Mouse (Mus musculus) lung, postnatal 14 days (tissue): ENCODE measurements at regions not wholly inside any gene's neighbourhood (a gene's known extent, or its start where the extent isn't known, plus 50 kb on each side); places are given as distances from the start of the nearest gene placed in this dataset.

Experiments used
- DNase-seq: peaks from one replicate; pipeline ENCODE4 v3.0.0; 2021

DNA sequence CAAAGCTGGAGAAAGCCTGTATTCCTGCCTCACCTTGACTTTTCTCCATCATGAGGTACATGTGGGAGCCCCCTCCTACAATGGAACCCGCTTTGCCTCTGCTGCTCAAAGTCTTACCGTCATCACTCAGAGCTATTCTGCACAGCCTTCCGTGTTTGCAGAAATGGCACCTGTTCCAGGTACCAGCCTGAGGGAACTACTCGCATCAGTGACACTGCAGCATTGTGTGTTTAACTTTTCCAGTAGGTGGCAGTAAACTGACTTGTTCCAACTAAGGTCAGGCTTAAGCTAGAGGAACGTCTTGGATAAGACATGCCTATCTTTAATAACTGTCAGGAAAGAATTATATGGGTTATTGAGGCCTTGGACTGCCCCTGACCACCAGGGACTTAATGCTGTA is 71.4 kb downstream of the Fam173b start:
- no peak for DNase-seq

DNA sequence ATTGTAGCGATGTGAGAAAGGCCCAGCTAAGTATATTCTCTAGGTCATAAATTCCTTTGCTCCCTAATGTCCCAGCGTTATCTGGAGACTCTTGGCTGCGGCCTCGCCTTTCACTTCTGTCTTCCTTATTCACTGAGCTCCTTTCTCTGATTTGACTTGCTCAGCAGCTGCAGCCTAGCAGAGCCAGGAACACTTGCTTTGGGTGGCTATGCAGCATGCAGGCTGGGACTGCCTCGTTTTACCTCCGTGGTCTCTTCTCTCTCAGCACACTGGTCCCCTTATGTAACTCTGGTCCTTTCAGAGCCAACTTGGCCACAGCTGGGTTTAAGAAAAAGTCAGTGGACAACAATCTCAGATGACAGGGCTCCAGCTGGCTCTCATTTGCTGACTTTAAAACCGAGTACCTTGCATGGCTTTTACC is 75.1 kb downstream of the Fam173b start:
- peak; percentile 13 for DNase-seq

DNA sequence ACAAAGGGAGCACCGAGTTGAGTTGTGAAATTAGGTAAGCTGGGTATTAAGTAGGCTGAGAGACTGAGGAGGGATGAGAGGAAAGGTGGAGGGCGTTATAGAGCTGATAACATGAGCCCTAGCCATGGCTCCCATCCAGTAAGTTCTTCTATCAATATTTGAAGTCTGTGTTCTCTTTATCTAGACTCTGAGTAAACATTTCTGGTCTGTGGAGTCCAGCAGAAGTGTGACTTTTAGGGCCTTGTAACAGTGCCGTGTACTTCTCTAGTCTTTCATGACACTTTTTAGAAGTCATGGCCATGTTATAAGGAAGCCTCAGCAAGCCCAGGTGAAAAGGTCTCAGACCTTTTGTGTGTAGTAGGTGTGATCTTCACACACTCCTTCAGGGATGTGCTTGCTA is 91.5 kb downstream of the Fam173b start:
- DNase-seq = no peak

DNA sequence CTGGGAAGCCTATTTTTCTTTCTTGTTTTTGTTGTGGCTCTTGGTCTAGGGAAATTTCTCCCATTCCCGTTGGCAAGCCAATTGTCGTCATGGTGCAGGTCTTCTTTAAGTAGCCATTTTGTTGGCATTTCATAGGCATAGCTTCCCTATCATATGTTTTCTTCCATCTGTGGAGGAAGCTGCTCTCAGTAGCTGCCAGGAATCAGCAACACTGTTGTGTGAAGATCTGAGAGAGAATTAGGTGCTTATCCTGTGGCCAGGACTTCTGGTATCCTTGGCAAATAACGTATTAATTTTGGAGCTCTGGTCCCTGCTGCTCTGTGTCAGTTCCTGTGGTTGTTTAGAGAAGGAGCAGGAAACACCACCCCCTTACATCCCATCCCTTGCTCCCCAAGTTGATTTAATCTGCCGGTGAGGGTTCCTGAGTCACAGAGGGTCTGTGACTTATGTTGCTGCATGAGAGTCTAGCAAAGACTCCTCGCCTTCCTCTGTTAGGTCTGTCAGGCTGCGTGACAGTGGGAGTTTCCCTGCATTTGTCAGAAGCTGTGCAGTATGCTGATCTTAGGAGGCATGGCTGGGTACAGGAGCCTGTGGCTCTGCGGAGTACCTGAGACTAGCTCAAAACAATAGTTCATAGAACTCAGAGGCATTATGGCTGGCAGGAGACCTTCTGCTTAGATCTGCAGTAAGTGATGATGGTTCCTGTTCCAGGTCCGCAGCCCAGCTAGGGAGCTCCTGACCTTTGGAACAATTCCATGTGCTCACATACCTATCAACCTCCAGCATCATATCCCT is 93.4 kb downstream of the Fam173b start:
- DNase-seq = no peak

DNA sequence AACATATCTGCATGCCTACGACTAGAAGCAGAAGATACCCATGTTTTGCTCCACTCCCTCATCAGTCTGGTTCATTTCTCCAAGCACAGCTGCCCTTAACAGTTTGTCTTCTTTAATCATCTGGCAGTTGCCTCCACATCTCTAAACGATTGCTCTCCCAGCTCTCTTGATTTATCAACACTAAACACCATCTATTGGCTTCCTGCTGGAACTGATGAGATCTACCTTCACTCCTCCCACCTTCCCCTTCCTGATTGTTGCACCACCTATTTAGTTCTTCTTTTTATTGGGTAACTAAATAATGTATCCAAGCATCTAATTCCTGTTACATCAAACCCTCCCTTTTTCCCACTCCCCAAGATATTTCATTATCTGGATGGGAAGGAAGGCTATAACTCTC is 101.7 kb downstream of the Fam173b start:
- no peak for DNase-seq

DNA sequence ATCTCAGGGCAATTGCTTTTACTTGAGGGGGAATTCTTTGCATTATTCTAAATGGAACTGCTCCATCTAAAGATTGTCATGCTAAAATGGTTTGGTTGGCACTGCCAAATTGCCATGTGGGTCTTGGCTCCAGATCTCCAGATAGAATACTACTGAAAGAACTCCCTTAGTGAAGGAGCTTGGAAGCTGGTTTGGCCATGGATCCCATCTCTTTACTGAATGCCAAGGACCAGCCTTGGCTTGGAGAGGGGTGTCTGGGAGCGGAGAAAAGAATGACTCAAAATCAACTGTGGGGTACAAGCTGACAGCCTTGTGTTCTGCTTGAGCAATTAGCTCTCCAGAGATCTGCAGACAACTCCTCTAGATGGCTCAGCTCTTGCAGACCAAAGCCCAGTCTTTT is 105.8 kb downstream of the Fam173b start:
- DNase-seq = no peak

DNA sequence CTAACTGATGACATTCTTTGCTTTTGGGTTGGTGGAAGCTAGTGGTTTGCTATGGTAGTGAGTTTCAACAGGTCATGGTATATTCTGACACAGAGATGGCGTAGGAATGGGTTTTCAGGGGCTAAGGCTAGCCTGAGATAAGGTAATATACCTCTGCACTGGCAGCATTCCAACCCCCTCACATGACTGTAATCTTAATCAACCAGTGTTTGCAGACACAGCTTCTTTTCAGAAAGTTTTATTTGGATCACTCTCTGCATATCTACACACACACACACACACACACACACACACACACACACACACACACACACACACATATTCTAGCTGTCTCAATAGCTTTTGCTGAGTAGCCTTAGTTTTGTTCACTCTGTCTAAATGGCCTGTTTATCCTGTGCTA is 119.4 kb downstream of the Fam173b start:
- no peak for DNase-seq

DNA sequence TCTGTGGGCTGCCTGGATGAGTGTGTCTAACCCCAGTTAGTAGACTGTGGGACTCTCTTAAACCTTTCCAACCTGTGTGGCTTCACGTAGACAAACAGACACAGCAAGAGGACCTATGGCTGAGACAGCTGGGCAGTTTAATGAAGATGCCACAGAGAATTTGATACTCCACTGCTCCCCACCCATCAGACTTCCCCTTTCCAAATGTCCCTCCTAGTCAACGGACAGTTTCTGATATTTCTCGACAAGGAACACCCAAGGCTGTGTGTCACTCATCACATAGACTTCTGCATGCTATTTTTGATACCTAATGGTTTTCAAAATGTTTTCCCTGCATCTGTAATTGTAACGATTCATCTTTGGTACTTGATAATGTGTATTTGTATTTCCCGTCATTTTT is 120.8 kb downstream of the Fam173b start:
- DNase-seq = no peak

DNA sequence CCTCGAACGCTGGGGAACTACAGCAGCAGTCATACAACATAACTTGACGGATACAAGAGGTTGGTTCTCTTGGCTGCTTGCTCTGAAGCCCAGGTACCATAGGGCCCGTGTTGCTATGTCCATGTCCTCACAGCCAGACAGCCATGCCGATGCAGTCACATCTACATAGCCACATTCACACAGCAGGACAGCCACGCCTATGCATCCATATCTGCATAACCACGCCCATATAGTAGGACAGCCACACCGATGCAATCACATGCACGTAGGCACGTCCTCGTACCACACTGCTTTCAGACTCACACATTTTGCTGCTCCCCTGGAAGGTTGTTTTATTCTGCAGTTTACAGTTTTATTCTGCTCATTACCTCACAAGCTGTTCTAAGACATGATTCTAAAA is 122.6 kb downstream of the Fam173b start:
- DNase-seq = no peak

DNA sequence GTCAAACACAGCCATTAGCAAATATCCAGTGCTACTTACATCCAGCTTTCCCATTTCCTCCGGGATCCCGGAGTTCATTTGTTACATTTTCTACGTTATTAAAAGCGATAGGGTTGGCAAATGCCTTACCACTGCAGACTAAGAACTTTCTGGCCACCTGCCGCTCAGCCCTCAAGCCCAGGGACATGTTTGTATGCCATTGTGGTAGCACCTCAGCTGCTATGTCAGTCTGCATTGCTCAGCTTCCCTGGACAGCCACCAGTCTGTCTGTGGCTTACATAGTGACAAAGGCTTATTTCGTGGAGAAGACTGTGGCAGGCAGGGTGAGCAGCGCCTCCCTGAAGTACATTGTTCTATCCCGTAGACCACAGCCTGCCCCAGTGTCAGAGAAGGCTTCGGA is 127.5 kb downstream of the Fam173b start:
- no peak for DNase-seq

DNA sequence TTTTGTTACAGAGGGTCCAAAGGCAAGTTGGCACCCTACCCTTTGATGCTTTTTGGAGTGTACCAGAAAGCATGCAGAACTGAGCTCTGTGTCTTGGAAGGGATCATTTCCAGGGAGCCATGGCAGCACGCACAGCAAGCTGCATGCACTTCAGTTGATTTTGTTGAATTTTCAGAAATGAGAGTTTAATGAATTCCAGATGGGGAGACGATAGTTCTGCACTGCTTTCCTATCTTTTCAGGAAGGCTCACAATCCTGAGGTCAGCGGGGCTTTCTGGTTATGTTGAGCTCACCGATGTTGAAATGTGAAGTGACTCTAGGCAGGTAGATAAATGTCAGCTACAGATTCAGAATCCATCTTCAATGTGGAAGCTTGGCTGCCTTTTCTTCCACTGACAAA is 140.0 kb downstream of the Fam173b start:
- no peak for DNase-seq

DNA sequence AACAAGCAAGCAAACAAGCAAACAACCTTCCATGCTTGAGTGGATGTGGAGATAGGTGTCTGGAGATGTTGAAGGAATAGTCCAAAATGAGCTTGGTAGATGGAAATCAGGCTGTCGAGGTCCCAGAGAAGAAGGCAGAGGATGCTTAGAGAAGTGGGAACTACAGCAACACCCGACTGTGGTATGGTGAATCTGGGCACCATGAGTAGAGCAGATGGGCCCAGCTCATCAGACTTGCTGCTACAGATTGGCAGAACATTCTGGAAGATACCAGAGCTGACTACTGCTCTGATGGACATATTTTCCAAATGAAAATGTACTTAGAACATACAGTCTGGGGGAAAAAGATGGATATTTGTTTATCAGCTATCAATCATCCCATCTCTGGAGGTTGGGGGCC is 142.9 kb downstream of the Fam173b start:
- no peak for DNase-seq

DNA sequence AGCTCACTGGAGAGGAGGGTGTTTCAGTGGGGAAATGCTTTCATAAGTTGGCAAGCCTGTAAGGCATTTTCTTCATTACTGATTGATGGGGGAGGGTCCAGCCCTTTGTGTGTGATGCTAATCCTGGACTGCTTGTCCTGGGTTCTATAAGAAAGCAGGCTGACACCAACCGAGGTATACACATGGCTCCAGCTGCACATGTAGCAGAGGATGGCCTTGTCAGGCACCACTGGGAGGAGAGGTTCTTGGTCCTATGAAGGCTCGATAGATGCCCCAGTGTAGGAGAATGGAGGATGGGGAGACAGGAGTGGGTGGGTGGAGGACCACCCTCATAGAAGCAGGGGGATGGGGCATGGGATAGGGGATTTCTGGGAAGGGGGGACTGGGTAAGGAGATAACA is 151.0 kb downstream of the Fam173b start:
- DNase-seq = no peak

DNA sequence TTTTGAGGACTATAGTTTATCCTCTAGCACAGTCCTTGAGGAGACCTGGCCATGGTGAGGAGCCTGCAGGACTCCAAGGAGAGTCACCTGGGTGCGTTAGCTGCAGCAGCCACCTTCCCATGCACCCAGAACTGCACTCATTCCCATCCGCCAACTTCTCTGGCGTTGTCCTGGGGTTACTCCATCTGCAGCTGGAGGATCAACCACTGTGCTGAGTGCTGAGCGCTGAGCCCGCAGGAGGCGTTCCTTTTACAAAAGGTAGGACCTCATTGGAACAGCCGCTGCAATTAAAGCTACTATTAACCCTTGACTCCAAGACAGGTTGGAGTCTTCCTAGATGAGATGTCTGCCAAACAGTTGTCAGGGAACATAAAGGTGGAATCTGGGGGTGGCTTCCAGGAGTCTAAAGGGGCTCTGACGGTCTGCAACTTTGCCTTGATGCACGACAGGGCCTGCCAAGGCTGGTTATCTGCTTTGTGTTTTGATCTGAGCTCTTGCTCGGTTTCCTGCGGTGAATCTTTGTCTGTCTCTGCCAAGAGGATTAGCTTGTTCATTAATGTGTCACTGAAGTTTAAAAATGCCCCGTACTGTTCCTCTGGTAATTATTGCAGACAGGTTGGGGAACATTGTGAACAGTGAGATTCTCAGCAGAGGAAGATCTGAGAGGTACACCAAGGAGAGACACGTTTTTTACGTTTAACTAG is 152.1 kb downstream of the Fam173b start:
- no peak for DNase-seq

DNA sequence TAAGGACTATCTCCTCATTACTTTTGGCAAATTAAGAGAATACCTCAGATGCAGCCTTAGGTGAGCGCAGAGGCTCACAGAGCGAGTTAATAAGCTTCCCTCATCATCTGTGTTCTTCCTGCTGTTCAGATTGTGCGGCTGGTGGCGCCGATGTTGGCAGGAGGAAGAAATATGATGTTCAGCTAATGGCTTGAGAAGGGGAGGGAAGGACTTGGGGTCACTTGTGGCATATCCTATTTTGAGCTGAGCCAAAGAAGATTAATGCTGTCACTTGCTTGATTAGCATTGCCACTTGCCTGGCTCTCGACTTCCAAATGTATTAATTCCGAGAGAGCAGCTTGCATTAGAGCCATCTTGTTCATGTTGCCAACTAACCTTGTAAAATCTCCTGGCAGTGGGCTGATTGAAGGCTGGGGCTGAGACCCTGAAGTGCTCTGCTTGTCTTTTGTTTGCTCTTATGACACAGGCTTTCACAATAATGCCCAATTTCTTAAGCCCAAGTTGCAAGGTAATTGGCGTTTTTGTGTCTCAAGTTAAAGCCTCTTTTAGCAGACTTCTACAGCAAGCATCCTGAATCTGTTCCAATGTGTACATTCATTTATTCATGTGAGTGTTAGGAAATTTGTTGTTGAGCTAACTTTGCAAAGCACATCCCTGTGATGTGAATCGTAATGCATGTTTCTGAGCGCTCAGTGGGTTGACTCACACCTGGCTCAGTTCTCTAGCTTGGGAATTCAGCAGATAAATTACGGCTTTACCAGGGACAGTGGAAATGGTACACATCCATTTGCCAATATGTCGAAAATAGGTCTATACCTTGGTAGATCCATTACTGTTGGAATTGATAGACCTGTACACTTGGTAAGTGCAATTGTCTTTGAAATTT is 167.6 kb downstream of the Fam173b start:
- no peak for DNase-seq

DNA sequence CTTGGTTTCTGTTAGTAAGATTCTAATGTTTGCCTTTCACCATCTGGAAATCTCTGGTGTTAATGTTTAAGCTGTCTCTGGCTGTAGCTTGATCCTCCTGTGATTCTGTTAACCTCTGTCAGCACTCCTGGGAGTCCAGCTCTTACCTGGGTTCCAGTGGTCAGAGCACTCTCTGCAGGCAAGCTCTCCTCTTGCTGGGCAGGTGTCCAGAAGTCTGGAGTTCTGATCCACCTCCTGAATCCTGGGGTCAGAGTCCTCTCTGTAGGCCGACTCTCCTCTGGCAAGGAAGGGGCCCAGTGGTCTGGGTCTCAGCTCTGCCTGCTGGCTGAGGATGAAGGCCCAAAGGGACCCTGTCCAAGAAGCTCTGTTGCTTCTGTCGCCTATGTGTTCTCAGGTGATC is 181.4 kb downstream of the Fam173b start:
- DNase-seq = no peak

DNA sequence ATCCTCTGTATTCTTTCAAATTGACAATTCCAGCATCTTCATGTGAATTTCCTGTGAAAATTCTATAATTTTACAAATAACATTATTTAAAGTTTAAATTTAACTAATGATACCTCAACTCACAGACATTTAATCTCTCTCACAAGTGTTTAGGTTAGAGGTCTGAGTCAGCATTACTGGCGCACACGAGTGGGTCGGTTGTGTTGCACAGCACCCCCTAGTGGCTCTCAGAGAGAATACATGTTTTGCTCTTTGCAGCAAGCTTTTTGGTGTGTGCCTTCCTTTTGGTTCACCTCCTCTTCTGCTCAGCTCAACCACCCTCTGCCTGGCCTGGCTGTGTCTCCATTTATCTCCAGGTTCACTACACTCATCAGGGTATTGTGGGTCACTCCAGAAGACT is 183.4 kb downstream of the Fam173b start:
- DNase-seq = no peak

DNA sequence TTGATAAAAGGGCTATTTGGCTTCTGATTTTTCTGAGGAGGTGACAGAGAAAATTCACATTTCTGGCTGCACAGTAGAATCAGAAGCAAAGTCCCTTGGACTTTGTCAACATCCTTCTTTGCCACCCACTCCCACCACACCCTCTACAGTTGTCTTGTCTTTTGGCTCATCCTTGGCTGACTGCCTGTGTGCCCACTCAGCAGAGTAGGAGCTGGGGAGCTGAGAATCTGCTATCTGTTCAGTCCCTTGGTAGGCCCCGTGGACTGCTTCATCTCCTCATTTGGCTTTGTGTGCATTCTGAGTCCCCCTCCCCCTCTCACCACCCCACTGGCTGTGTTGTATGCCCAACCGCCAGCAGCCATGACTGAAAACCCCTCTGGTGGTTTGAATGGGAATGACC is 197.2 kb downstream of the Fam173b start:
- no peak for DNase-seq

DNA sequence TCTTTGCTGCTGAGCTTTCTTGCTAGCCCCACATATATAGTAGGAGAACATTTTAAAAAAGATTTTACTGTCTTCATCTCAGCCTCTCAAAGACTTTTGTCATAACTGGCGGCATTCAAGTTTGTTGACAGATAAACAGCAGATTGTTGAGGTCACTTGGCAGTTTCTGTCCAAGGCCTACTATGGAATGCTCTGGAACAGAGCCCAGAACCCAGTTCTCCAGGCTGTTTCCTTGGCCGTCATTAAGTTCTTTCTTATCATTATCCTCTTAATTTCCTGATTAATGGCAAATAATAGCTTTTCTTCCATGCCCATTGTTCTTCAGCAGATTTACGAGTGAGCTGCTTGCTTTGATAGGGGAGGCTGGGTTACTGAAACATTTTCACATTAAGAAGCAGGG is 203.9 kb downstream of the Fam173b start:
- DNase-seq = peak; percentile 58

DNA sequence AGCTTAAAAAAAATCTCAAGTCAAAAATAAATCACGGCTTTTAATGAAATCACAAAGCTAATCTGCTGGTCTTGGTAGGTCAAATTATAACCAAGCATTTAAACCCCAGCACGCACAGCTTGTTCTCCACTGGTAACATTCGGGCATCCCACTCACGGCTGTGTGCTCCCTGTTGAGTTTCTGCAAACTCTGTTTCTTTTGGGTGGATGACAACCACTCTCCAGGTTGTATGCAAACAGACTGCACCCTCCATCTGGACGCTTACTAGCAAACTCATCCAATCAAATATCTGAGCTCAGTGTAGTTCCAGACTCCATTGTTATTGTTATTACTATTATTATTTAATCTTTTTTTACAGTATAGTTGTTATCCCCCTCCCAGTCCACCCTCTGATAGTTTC is 213.9 kb downstream of the Fam173b start:
- DNase-seq = no peak

DNA sequence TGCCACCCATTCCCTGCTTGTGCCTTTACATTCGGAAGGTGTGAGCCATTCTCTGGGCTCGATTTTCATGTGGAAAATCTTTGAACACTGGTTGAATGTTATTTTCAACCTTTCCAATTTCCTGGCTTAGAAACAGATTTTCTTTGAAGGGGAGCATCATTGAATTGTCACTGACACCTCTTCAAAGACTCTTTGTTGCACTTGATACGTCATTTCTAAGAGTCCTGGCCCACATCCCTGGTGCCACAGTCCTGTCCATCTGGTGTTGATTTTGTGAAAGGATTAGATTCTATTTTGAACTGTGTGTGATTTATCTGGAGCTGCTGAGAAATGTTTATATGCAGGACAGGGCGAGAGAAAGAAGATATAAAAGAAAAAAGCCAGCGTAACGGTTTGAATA is 217.6 kb downstream of the Fam173b start:
- DNase-seq = peak; percentile 11

DNA sequence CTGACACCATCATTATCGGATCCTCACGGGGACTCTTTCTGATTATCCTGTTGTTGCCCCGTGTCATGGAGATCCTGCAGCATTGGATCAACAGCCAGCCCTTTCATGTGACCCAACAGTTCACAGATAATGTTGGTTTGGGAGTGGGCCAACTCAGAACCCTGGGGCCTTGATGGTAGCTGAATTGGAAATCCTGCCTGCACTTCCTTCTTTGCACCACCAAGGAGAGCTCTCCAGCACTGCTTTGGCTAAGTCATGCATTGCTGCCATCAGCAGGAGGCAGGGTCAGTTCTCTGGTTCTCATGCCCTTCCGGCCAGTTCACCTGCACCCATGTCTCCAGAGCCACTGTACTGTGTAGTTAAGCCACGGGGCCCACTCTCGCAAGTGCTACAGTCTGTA is 225.6 kb downstream of the Fam173b start:
- no peak for DNase-seq

DNA sequence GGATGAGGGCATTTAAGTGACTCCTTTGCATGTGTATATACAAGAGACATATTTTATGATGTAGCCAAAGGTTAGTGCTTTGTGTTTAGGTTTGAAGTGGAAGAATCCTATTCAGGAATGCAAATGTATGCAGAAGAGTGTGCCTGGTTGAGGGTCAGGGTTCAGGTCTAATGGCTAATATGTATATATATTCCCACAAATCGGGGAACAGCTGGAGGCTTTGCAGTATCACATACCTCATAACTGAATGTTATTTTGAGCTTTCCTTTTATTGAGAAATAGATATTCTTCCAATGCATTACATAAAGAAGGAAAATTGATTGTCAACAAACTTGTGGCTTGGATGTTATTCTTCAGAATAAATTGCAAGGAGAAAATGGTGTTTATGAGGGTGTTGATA is 239.9 kb downstream of the Fam173b start:
- no peak for DNase-seq

DNA sequence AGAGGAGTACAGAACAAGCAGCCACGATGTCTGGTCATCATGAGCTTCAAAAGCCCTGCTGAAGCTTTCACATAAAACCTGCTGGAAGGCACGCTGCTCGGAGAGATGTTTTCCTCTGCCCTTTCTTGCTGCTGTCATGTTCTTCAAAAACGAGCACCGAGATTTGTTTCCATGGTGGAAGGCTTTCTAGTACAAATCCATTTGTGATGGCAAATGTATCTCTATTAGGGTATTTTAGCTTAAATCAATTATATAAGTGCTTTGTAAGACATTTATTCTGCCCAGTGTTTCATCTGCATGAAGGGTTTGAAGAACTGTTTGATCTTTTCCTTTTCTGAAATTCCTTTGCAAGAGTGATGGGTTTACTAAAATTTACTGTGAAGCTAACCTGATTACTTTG is 253.1 kb downstream of the Fam173b start:
- DNase-seq = no peak
